Mouse (Mus musculus) cerebellum, adult 2 months (tissue): ENCODE results near the gene Srsf3.

Source experiments
- CTCF ChIP-seq: fragments of 200-500 bp; IDR thresholded peaks from 2 replicates; pipeline ENCODE4 v1.5.1; 2011; ENCODE audit warnings: low read depth, mild to moderate bottlenecking, control low read depth, low read length, moderate library complexity, borderline replicate concordance; ENCODE audit not compliant: insufficient read depth
- POLR2A ChIP-seq: fragments of 200-500 bp; IDR thresholded peaks from 2 replicates; pipeline ENCODE4 v1.6.1; 2011; ENCODE audit warnings: low read length, control low read depth, borderline replicate concordance; ENCODE audit not compliant: insufficient read depth

DNA sequence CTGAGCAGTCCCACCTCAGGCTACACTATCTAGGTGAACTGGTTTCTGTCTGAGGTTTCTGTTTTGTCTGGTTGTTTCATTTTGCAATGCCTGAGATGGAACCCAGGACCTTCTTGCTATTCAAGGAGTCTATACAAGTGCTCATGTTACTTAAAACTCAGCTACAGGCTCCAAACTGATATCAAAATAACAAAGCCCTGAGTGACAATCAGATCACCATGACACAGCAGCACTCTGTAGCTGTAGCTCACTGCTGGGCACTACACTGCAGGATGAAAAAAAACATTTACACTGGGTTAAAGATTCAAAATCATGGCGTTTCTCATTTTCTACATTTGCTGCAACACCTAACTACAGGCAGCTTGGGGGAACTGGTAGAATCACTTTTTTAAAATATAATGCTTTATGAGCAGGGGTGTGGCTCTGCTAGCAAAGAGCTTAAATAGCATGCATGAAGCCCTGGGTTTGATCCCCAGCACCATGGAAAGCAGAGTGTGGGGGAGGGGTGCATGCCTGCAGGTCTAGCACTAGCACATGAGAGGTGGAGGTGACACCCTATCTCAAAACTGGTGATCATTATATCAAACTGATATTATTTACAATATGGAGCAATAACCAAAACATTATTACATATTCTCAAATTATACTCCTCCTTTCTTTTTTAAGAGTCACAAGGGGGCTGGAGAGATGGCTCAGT, 47.6 kb upstream of the Srsf3 start:
- TF ChIP-seq CTCF (no peak), POLR2A (no peak)
